Mouse (Mus musculus) kidney, postnatal 0 days (tissue): Measurements from ENCODE around the gene Ano8. TPM values are rescaled to one million over a fixed set of nuclear protein-coding genes. Genes with fewer than 3 reads are reported as not detected.

Experiments used
- ATAC-seq: fragments of 200-750 bp; cut with Nextera tagmentation; replicated peaks from 2 replicates; pipeline ENCODE4 v1.8.0; 2017; ENCODE audit warnings: low read depth, moderate number of reproducible peaks, moderate TSS enrichment, moderate library complexity; ENCODE audit not compliant: low FRiP score
- DNase-seq: peaks from one replicate; pipeline ENCODE4 v3.0.0-alpha.2; 2016; ENCODE audit warnings: low spot score
- H3K27ac ChIP-seq: fragments of 300-500 bp; sonication (generic); 2 replicates; pipeline ENCODE4 v1.5.1; 2014; ENCODE audit warnings: mild to moderate bottlenecking
- H3K27me3 ChIP-seq: fragments of 300-500 bp; sonication (generic); 2 replicates; pipeline ENCODE4 v1.6.1; 2014; ENCODE audit warnings: low read length, mixed read lengths; ENCODE audit not compliant: insufficient read depth
- H3K36me3 ChIP-seq: fragments of 300-500 bp; sonication (generic); 2 replicates; pipeline ENCODE4 v1.6.1; 2014; ENCODE audit warnings: low read length, mixed read lengths; ENCODE audit not compliant: insufficient read depth
- H3K4me1 ChIP-seq: fragments of 300-500 bp; sonication (generic); replicated peaks from 2 replicates; pipeline ENCODE4 v1.6.1; 2014; ENCODE audit warnings: antibody characterized with exemption, low read length, mixed read lengths; ENCODE audit not compliant: insufficient read depth
- H3K4me2 ChIP-seq: fragments of 300-500 bp; sonication (generic); 2 replicates; pipeline ENCODE4 v1.6.1; 2014; ENCODE audit warnings: mild to moderate bottlenecking, low read length, moderate library complexity, mixed read lengths
- H3K4me3 ChIP-seq: fragments of 300-500 bp; sonication (generic); replicated peaks from 2 replicates; pipeline ENCODE4 v1.5.1; 2014; ENCODE audit warnings: low read depth, low read length
- H3K9ac ChIP-seq: fragments of 300-500 bp; sonication (generic); 2 replicates; pipeline ENCODE4 v1.6.1; 2014; ENCODE audit warnings: low read depth, low read length
- H3K9me3 ChIP-seq: fragments of 300-500 bp; sonication (generic); replicated peaks from 2 replicates; pipeline ENCODE4 v1.6.1; 2016; ENCODE audit warnings: low read length, inconsistent platforms, mixed read lengths
- CTCF ChIP-seq: IDR thresholded peaks from 2 replicates; pipeline ENCODE4 v1.5.1; 2016; ENCODE audit warnings: antibody characterized with exemption, low read depth, mild to moderate bottlenecking, moderate library complexity
- WGBS: fragments of 180-500 bp; shearing (Covaris S2); extraction: QIAGEN DNeasy Blood & Tissue Kit; methylation state at CpG from one replicate; pipeline ENCODE4 v1.1.7; 2014; 5-methylcytosine and 5-hydroxymethylcytosine counted together
- polyA plus RNA-seq: library from polyadenylated mRNA; unstranded; fragments of >200 nt; fragmentation: Nextera tagmentation; extraction: Ambion mirVana; gene quantifications from 2 replicates; pipeline ENCODE4 v1.2.1, GENCODE M21; 2015

The Ano8 gene
- polyA plus RNA-seq, 1 experiment from 2014 or later = 1.4 TPM

DNA sequence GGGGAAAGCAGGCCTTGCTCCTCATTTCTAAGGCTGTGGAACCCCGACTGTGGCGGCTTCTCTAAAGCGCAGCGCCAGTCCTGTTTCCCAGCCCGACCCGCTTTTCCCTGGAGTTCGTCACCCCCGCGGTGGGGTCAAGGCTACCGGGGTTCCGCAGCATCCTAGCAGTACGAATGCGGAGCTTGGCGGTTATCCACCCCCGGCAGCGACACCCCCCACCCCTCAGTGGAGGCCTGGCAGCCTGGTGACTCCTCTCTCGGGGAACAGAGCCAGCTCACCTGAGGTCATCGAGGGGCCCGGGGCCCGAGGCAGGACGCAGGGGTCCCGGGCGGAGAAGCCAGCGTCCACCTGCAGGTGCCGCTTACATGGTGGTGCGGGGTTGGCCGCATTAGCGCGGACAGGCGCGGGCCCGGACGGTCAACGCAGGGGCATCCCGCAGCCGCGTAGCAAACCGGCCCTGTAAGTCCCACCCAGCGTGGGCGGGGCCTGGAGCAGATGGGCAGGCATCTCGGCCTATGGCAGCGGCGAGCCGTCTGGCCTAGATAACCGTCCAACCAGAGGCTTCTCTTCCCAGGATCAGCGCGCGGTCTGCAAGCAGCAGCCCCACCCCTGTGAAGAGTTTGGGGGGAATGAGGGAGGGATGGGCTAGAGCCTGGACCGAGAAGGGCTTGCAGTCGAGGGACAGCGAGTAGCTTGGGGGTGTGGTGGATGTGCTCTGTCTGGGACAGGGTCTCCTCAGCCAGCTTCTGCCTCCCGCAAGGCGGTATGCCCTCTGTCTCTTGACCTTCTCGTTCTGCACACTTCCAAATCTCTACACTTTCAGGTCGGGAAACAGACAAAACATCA is 22.4 kb downstream of the Ano8 start, which contains the start of gene Abhd8:
TSS of gene Abhd8 (minus strand) at position 468 of the 846 bp plus-strand sequence.
- Histone ChIP-seq H3K36me3 (peaks cover 10% of the 10 kb centered on the region; the same call in 1 of the 2 replicates), H3K27me3 (no peaks in the 10 kb centered on the region), H3K4me2 (peak within 1 kb of the TSS; percentile 98), H3K9me3 (no peaks in the 10 kb centered on the region), H3K27ac (peak within 1 kb of the TSS; percentile 58), H3K9ac (peak within 1 kb of the TSS; percentile 76), H3K4me3 (peak within 1 kb of the TSS; percentile 81), H3K4me1 (0 out of 2 replicates have a peak, but pooled peaks cover 20% of the 10 kb centered on the region)
- peak; percentile 66 for ATAC-seq
- 0 out of 2 replicates have a peak, but pooled peaks have one; percentile 1 for TF ChIP-seq CTCF
- WGBS = 1% methylated on average over 55 of the region's 55 CpGs
- peak; percentile 95 for DNase-seq

DNA sequence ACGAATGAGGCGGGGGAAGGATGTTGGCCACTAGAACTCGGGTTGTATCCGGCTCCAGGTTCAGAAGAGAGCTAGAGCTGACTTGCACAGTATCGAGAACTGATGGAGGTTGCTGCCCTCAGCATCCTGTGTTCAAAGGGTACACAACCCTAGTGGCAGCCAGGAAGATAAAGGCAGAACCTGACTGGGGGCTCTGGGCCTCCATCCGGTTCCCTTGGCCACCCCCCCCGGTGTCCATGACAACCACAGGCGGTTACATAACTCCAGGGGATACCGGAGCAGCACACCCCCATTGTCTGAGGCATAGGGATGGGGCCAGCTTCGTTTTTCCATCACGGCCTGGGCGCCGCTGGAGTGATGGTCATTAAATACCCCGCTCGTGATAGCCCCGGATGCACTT is 23.0 kb downstream of the Ano8 start:
- peak overlapping the region; percentile 13; the same call in 1 of the 2 replicates for H3K27ac ChIP-seq
- WGBS = 6% methylated on average over 16 of the region's 16 CpGs

DNA sequence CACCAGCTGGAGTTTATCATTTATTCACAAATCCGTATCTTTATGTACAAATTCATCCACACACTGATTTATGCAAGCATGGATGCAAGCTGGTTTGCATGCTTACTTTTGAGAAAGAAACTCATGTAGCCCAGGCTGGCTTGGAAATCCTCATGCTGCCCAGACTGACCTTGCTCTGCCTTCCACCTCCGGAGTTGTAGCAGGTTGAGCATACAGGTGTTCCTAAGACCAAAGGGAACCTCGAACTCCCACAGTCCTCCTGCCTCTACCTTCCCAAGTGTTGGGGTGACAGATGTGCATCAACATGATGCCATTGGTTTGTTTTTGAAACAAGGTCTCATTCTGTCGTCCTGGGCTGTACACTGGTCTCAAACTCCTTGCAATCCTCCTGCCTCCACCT is 23.6 kb downstream of the Ano8 start:
- no peak for ATAC-seq

More for the DNA sequence above, 23.0 kb downstream of the Ano8 start:
- ATAC-seq (no peak), DNase-seq (peak; percentile 54)
- peak overlapping the region; percentile 98 for H3K4me2 ChIP-seq
- no peak; the same call in 1 of the 2 replicates for TF ChIP-seq CTCF
- H3K9ac ChIP-seq = peak overlapping the region; percentile 76
- H3K36me3 ChIP-seq = peaks cover 10% of the 10 kb centered on the region; the same call in 1 of the 2 replicates
- H3K4me3 ChIP-seq = peak overlapping the region; percentile 81
- H3K4me1 ChIP-seq = 0 out of 2 replicates have a peak, but pooled peaks cover 20% of the 10 kb centered on the region
- no peaks in the 10 kb centered on the region for H3K9me3 ChIP-seq
- H3K27me3 ChIP-seq = no peaks in the 10 kb centered on the region

DNA sequence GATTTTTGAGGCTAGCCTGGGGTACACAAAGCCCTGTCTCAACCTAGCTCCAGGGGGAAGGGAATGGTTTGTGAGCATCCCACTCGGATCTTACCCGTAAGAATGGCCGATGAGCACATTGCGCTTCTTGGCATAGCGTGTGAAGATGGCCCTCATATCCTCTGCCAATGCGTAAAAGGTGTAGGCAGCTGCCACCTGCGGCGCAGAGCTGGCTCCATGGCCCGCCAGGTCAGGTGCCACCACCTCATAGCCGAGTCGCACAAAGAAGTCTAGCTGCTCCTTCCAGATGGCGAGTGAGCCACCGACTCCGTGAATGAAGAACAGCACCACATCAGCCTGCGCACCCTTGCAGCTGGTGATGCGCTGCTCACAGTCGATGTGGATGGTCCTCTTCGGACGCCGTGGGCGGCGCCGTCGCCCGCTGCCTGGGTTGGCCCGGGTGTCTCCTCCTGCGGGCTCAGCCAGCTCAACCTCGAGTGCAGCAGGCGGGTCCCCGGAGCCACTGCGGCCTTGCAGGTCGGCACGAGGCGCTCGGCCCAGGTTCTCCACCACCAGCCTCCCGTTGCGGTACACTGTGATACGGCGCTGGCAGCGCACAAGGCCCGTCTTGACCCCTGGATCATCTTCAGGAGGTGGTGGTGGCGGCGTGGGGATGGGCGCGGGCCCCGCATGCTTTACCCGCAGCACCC is 24.5 kb downstream of the Ano8 start:
- Histone ChIP-seq H3K27ac (no peak overlapping the region), H3K9ac (no peak overlapping the region), H3K4me3 (no peak overlapping the region), H3K4me2 (no peak overlapping the region), H3K36me3 (peaks cover 10% of the 10 kb centered on the region; the same call in 1 of the 2 replicates), H3K4me1 (0 out of 2 replicates have a peak, but pooled peaks cover 20% of the 10 kb centered on the region), H3K9me3 (no peaks in the 10 kb centered on the region), H3K27me3 (no peaks in the 10 kb centered on the region)
- no peak for DNase-seq
- 88% methylated on average over 47 of the region's 47 CpGs for WGBS
- TF ChIP-seq CTCF = no peak
- no peak for ATAC-seq

More for the DNA sequence above, 23.6 kb downstream of the Ano8 start:
- Histone ChIP-seq H3K9me3 (no peaks in the 10 kb centered on the region), H3K9ac (no peak overlapping the region), H3K4me1 (0 out of 2 replicates have a peak, but pooled peaks cover 20% of the 10 kb centered on the region), H3K27ac (no peak overlapping the region), H3K27me3 (no peaks in the 10 kb centered on the region), H3K4me3 (no peak overlapping the region), H3K36me3 (peaks cover 10% of the 10 kb centered on the region; the same call in 1 of the 2 replicates), H3K4me2 (peak overlapping the region; percentile 98)
- DNase-seq = no peak
- no peak for TF ChIP-seq CTCF
- 73% methylated on average over 4 of the region's 4 CpGs for WGBS

DNA sequence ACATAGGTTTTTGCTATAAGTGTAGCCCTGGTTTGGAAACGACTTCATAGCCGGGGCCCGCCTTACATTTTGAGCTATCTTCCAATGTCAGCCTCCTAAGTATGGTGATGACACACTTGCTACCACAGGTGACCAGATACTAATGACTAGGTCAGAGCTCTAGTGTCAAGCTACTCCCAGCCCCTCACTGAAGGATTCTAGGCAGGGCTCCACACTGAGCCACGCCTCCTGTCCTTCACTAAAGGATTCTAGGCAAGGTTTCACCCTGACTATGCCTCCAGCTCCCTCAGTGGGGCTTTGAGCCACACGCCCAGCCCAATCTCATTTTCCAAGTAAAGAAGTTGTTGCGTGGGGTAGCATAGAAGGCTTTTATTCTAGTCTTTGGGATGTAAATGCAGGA is 25.0 kb downstream of the Ano8 start:
- no peak for DNase-seq
- 96% methylated on average over 6 of the region's 6 CpGs for WGBS
- H3K36me3 ChIP-seq = peaks cover 10% of the 10 kb centered on the region; the same call in 1 of the 2 replicates
- no peak for ATAC-seq
- no peak overlapping the region for H3K27ac ChIP-seq
- no peak overlapping the region for H3K9ac ChIP-seq
- H3K4me3 ChIP-seq = no peak overlapping the region
- H3K4me1 ChIP-seq = 0 out of 2 replicates have a peak, but pooled peaks cover 18% of the 10 kb centered on the region
- H3K9me3 ChIP-seq = no peaks in the 10 kb centered on the region
- TF ChIP-seq CTCF = no peak
- no peaks in the 10 kb centered on the region for H3K27me3 ChIP-seq
- no peak overlapping the region for H3K4me2 ChIP-seq

DNA sequence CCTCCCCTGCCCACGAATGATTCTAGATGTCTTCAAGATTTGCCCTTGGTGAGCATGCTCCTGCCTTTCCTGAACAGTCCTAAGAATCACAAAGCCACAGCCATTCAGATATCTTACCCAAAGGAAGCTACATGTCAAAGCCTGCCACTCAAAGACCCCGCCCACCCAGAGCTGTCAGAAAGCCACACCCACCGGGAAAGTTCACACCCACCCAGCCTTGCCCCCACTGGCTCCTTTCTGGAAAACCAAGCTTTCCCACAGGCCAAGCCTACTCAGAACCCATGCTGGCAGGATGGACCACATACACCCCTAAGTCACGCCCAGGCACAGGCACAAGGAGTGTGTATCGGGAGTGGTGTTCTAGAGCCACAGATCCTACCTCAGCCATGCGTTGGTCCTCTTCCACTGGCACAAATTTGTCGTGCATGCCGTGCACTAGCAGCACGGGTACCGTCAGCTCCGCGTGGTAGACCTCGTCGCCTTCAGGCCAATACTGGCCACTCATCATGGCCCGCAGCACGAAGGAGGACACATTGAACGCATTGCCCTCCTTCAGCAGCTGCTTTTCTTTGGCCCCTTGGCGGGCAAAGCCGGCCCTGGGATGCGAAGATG is 28.0 kb downstream of the Ano8 start:
- no peak for DNase-seq
- H3K9ac ChIP-seq = no peak overlapping the region
- H3K4me3 ChIP-seq = no peak overlapping the region
- WGBS = 84% methylated on average over 20 of the region's 20 CpGs
- no peaks in the 10 kb centered on the region for H3K9me3 ChIP-seq
- H3K36me3 ChIP-seq = peaks cover 10% of the 10 kb centered on the region; the same call in 1 of the 2 replicates
- no peak for ATAC-seq
- H3K27me3 ChIP-seq = no peaks in the 10 kb centered on the region
- H3K4me2 ChIP-seq = no peak overlapping the region
- no peak overlapping the region for H3K27ac ChIP-seq
- 0 out of 2 replicates have a peak, but pooled peaks cover 3% of the 10 kb centered on the region for H3K4me1 ChIP-seq
- TF ChIP-seq CTCF = no peak
